Mouse (Mus musculus) myocyte (in vitro differentiated cells): ENCODE measurements at regions not wholly inside any gene's neighbourhood (a gene's known extent, or its start where the extent isn't known, plus 50 kb on each side); places are given as distances from the start of the nearest gene placed in this dataset.

Experiments
- MYOD1 ChIP-seq, 3 experiments: IDR thresholded peaks; one replicate each; pipeline ENCODE4 v1.6.1; 2011; ENCODE audit warnings: control low read depth in 2 of 3, low read depth in 2 of 3, mild to moderate bottlenecking in 2 of 3, moderate library complexity in 1 of 3; ENCODE audit not compliant: insufficient read length in 2 of 3, control insufficient read depth in 1 of 3
- TCF12 ChIP-seq: IDR thresholded peaks from one replicate; pipeline ENCODE4 v1.6.1; 2011; ENCODE audit warnings: mild to moderate bottlenecking, control low read depth; ENCODE audit not compliant: poor library complexity, insufficient read depth, severe bottlenecking
- USF1 ChIP-seq: IDR thresholded peaks from one replicate; pipeline ENCODE4 v1.6.1; 2011; ENCODE audit warnings: low read depth, mild to moderate bottlenecking, control low read depth, moderate library complexity

DNA sequence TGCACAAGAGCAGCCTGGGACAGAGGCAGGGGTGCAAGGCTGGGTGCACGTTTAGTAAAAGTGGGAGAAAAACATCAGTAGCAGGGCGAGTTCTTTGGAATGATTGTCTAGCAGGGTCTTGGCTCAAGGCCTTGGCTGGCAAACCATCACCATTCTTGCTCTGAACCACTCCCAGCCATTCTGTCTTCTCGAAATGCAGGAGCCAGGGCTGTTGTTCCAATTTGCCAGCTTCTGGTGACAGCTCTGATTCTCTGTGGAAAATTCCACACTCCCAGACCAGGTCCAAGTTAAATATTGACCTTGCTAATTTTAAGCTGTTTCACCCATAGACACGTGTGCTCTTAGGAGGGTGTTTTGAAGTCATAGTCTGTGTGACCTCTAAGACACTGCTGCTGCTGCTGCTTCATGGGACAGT lies 441.2 kb downstream of the Fgf9 start:
- no peak for TF ChIP-seq MYOD1 (IDR thresholded peaks at IDR 0.05; ENCODE audit: control insufficient read depth in 1 of 3, insufficient read length in 2 of 3, low read depth in 2 of 3)
- TF ChIP-seq USF1, result no peak
- TF ChIP-seq TCF12, result no peak
